Comparison of ENCODE assay signal across 17 mouse cellular contexts in the genomic region with DNA sequence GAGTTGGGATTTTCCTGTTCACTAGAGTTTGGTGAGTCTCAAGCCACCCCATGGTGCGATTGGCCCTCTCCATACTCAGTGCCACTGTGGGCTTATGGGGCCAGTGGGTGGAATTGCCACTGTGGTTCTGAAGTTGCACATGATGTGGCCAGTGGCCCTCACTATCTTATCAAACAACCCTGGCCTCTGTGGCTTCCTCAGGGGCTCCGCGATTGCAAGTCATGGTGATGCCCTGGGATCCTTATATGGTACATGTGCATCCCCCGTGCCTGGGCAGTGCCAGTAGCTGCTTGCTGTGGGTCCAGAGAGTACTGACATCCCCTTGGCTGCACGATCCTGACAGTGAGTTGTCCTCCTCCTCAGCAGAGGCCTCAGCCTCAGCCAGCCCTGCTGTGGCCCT. TPM values are rescaled to one million over a fixed set of nuclear protein-coding genes. Genes with fewer than 3 reads are reported as not detected.
DNase-seq lines count a peak whose midpoint lies in the region; ATAC-seq lines count a peak whose summit lies in the region.
"Had no signal": no experiment of that assay in that cellular context is flagged by ENCODE, and none has a peak within 500 bp of the region (broad histone marks: within the 10 kb centered on the region; RNA-seq: fewer than 3 reads in every experiment).

No protein-coding gene starts in this region.

- WGBS in heart, embryonic 11.5 days (ENCODE audit: insufficient replicate concordance), result 41% methylated on average over 5 of the region's 5 CpGs
- WGBS in limb, embryonic 10.5 days, result 88% methylated on average over 5 of the region's 5 CpGs
- 37% methylated on average over 5 of the region's 5 CpGs for WGBS in macrophage (ENCODE audit: missing documents)
- 76% methylated on average over 5 of the region's 5 CpGs for WGBS in kidney, embryonic 15.5 days
- 90% methylated on average over 5 of the region's 5 CpGs for WGBS in midbrain, embryonic 16.5 days

- H3K27me3 ChIP-seq in heart, embryonic 11.5 days (ENCODE audit: control insufficient read depth, insufficient read depth, low read length), result no peaks in the 10 kb centered on the region
- H3K27me3 ChIP-seq in limb, embryonic 10.5 days (ENCODE audit: low read depth, poor library complexity, severe bottlenecking), result no peaks in the 10 kb centered on the region
- peaks cover 16% of the 10 kb centered on the region for H3K27me3 ChIP-seq in kidney, embryonic 15.5 days
- no peaks in the 10 kb centered on the region for H3K27me3 ChIP-seq in midbrain, embryonic 16.5 days (ENCODE audit: control insufficient read depth, insufficient read depth, low read depth, low read length)
- H3K27me3 ChIP-seq: hindbrain, embryonic 15.5 days had no signal

- no peak for ATAC-seq in heart, embryonic 11.5 days (replicated peaks; ENCODE audit: insufficient number of reproducible peaks, low FRiP score, low TSS enrichment)
- no peak for ATAC-seq in kidney, embryonic 15.5 days (replicated peaks; ENCODE audit: low FRiP score)
- ATAC-seq in midbrain, embryonic 16.5 days, result no peak
- ATAC-seq: activated CD4-positive, CD25-positive, alpha-beta regulatory T cell, adult 4 months had no signal

- no peak for DNase-seq in heart, postnatal 10 days
- peak; percentile 93 for DNase-seq in 416B (ENCODE audit: low read depth)
- no peak for DNase-seq in limb, embryonic 10.5 days (ENCODE audit: low spot score)
- DNase-seq in adrenal gland, adult (ENCODE audit: inconsistent age in 2 of 2, low spot score in 1 of 2), result no peak
- DNase-seq: cerebellum, adult 11-12 months; heart, adult 2 months; kidney, adult 18-20 months; kidney, postnatal 36 days; thymus, postnatal 25 days had no signal

- peaks cover 64% of the 10 kb centered on the region for H3K4me1 ChIP-seq in heart, embryonic 11.5 days (ENCODE audit: control insufficient read depth, insufficient read depth, low read length)
- H3K4me1 ChIP-seq in limb, embryonic 10.5 days, result peaks cover 62% of the 10 kb centered on the region
- no peaks in the 10 kb centered on the region; the same call in none of the 2 replicates for H3K4me1 ChIP-seq in kidney, embryonic 15.5 days
- H3K4me1 ChIP-seq in midbrain, embryonic 16.5 days (ENCODE audit: control insufficient read depth, insufficient read depth, low read length), result peaks cover 28% of the 10 kb centered on the region

- H3K4me3 ChIP-seq in heart, embryonic 11.5 days (ENCODE audit: low read depth, low read length), result no peak overlapping the region
- no peak overlapping the region for H3K4me3 ChIP-seq in limb, embryonic 10.5 days
- no peak overlapping the region for H3K4me3 ChIP-seq in macrophage (ENCODE audit: inconsistent target)
- no peak overlapping the region for H3K4me3 ChIP-seq in kidney, embryonic 15.5 days (replicated peaks)
- H3K4me3 ChIP-seq in midbrain, embryonic 16.5 days (ENCODE audit: low read depth, low read length), result no peak overlapping the region
- H3K4me3 ChIP-seq: heart, adult 2 months; hindbrain, embryonic 15.5 days had no signal

- peak overlapping the region; percentile 54; the same call in 1 of the 2 replicates for H3K27ac ChIP-seq in heart, embryonic 11.5 days (ENCODE audit: low read depth, low read length)
- H3K27ac ChIP-seq in limb, embryonic 10.5 days, result peak overlapping the region; percentile 38; the same call in 1 of the 2 replicates
- peak overlapping the region; percentile 74 for H3K27ac ChIP-seq in macrophage
- H3K27ac ChIP-seq in kidney, embryonic 15.5 days, result no peak overlapping the region
- no peak overlapping the region for H3K27ac ChIP-seq in midbrain, embryonic 16.5 days (ENCODE audit: low read length)
- H3K27ac ChIP-seq: hindbrain, embryonic 15.5 days; stomach, postnatal 0 days had no signal

- intact Hi-C loops in heart, postnatal 10 days (cut with DNase I), result no loop called here

- no peaks in the 10 kb centered on the region for H3K9me3 ChIP-seq in heart, embryonic 11.5 days (replicated peaks; ENCODE audit: control insufficient read depth, low read length)
- no peaks in the 10 kb centered on the region for H3K9me3 ChIP-seq in limb, embryonic 10.5 days (replicated peaks)
- no peaks in the 10 kb centered on the region for H3K9me3 ChIP-seq in kidney, embryonic 15.5 days (replicated peaks)
- H3K9me3 ChIP-seq in midbrain, embryonic 16.5 days (replicated peaks; ENCODE audit: control insufficient read depth, low read length, poor library complexity, severe bottlenecking), result no peaks in the 10 kb centered on the region
- H3K9me3 ChIP-seq: hindbrain, embryonic 15.5 days had no signal

- H3K9ac ChIP-seq in heart, embryonic 11.5 days (ENCODE audit: low read depth, low read length), result peak overlapping the region; percentile 52; the same call in 1 of the 2 replicates
- no peak overlapping the region for H3K9ac ChIP-seq in kidney, embryonic 15.5 days
- H3K9ac ChIP-seq in midbrain, embryonic 16.5 days (ENCODE audit: low read depth, low read length), result no peak overlapping the region
- H3K9ac ChIP-seq: hindbrain, embryonic 15.5 days had no signal

- peaks cover 92% of the 10 kb centered on the region for H3K79me2 ChIP-seq in macrophage (ENCODE audit: inconsistent target)

- no peak overlapping the region for H3K4me2 ChIP-seq in heart, embryonic 11.5 days
- no peak overlapping the region for H3K4me2 ChIP-seq in kidney, embryonic 15.5 days
- H3K4me2 ChIP-seq in midbrain, embryonic 16.5 days (ENCODE audit: low read length), result no peak overlapping the region
- H3K4me2 ChIP-seq: hindbrain, embryonic 15.5 days; midbrain, embryonic 11.5 days had no signal

- H3K36me3 ChIP-seq in heart, embryonic 11.5 days (ENCODE audit: control insufficient read depth, insufficient read depth, low read length), result peaks cover 2% of the 10 kb centered on the region; the same call in 1 of the 2 replicates
- peaks cover 4% of the 10 kb centered on the region; the same call in 1 of the 2 replicates for H3K36me3 ChIP-seq in limb, embryonic 10.5 days
- H3K36me3 ChIP-seq in macrophage (ENCODE audit: inconsistent target), result no peaks in the 10 kb centered on the region
- no peaks in the 10 kb centered on the region for H3K36me3 ChIP-seq in kidney, embryonic 15.5 days
- H3K36me3 ChIP-seq in midbrain, embryonic 16.5 days (ENCODE audit: control insufficient read depth, insufficient read depth, low read length), result no peaks in the 10 kb centered on the region
- H3K36me3 ChIP-seq: hindbrain, embryonic 15.5 days had no signal

RNA-seq across cellular contexts. Expression of gene Parvb, which starts 25.0 kb away (rescaled TPM):
- polyA plus RNA-seq in heart, embryonic 11.5 days (2014; fragmentation: Nextera tagmentation; extraction: Ambion mirVana), result 19.3 and 21.1 TPM in 2 replicates
- 100 to 1,000 TPM; 165 to 174 TPM for total RNA-seq in heart, postnatal 10 days (2021)
- 9.0 and 11.0 TPM in 2 replicates for polyA plus RNA-seq in limb, embryonic 10.5 days (2016; fragmentation: Nextera tagmentation; extraction: Ambion mirVana)
- total RNA-seq in macrophage (2018; cell fraction: chromatin; rRNA removed), result 100 to 1,000 TPM in 4 of 26 experiments, 10 to 100 TPM in 22; 28.7 to 170 (median 47.6) TPM
- total RNA-seq in macrophage (2018; cell fraction: cytosol; rRNA removed), result 10 to 100 TPM; 20.1 to 49.7 (median 33.8) TPM
- total RNA-seq in macrophage (2018; cell fraction: nucleus; rRNA removed), result 10 to 100 TPM; 19.9 to 79.4 (median 36.2) TPM
- polyA plus RNA-seq in macrophage (2018), result 29.1 to 51.0 TPM (median 42.1 TPM) in 3 replicates
- 3.8 and 4.7 TPM in 2 replicates for polyA plus RNA-seq in kidney, embryonic 15.5 days (2015; fragmentation: Nextera tagmentation; extraction: Ambion mirVana)
- polyA plus RNA-seq in midbrain, embryonic 16.5 days (2015; fragmentation: Nextera tagmentation; extraction: Ambion mirVana), result 4.3 and 4.7 TPM in 2 replicates

Comparison
In these comparisons a context has a peak if more than half of its experiments do, and no peak if none do; other contexts are left out.
1. H3K27ac ChIP-seq: peak in heart, embryonic 11.5 days (single experiment), limb, embryonic 10.5 days (single experiment) and macrophage (single experiment); none in kidney, embryonic 15.5 days (single experiment) and midbrain, embryonic 16.5 days (single experiment).